Mouse (Mus musculus) left cerebral cortex, postnatal 14 days (tissue): ENCODE data around the gene Tyw1. TPM values are rescaled to one million over a fixed set of nuclear protein-coding genes. Genes with fewer than 3 reads are reported as not detected.
"Not testable (repeated sequence)": the region's sequence is repeated elsewhere in the genome, so short reads cannot be mapped to it uniquely, and the experiment has no call there.

Experiments used
- DNase-seq, 2 experiments: peaks; one replicate each; pipeline ENCODE4 v3.0.0; 2021 to 2022; ENCODE audit warnings: low spot score in 2 of 2, mixed read lengths in 1 of 2
- intact Hi-C: fragments of 180-260 bp; cut with DNase I; formaldehyde crosslinking; loops from one replicate; pipeline ENCODE4 v1.15.1; 2025
- long read RNA-seq, 2 experiments: library from polyadenylated mRNA; stranded (forward); transcript quantifications; one replicate each; pipeline ENCODE4 v2.0.0; 2021
- total RNA-seq, 2 experiments: library from RNA; stranded (reverse); gene quantifications; 2 replicates each; pipeline ENCODE4 v1.2.3; 2021

Gene Tyw1
- 10 to 100 TPM; 15.2 to 17.2 TPM for total RNA-seq
- long read RNA-seq, experiment 1, transcript Tyw1-201 (16 exons, 3,044 nt), result major isoform, 21 of 30 reads
- long read RNA-seq, experiment 1, partial matches to known transcripts, result 0 of 30 reads
- long read RNA-seq, experiment 1, other reads (novel, unspliced or antisense), result 9 of 30 reads
- long read RNA-seq, experiment 2, transcript Tyw1-201 (16 exons, 3,044 nt), result major isoform, 18 of 24 reads
- long read RNA-seq, experiment 2, partial matches to known transcripts, result 2 of 24 reads
- long read RNA-seq, experiment 2, other reads (novel, unspliced or antisense), result 4 of 24 reads

GRCm38 (mm10) chr5:130255017-130255720 is at the start of gene Tyw1, which contains the start of gene Sbds:
Gene Tyw1 (plus strand): TSS chr5:130255619.
Gene Sbds (minus strand): TSS chr5:130255530.
- intact Hi-C loops, result loop anchor here (10.0 kb wide), 1 partner anchor 230 kb away; the partner anchor contains the start of genes Asl and Crcp
- peak; percentile 99 for DNase-seq

GRCm38 (mm10) chr5:130207299-130207698 is 48.1 kb upstream of the Tyw1 start:
- no peak for DNase-seq
- intact Hi-C loops, result no loop called here

DNA sequence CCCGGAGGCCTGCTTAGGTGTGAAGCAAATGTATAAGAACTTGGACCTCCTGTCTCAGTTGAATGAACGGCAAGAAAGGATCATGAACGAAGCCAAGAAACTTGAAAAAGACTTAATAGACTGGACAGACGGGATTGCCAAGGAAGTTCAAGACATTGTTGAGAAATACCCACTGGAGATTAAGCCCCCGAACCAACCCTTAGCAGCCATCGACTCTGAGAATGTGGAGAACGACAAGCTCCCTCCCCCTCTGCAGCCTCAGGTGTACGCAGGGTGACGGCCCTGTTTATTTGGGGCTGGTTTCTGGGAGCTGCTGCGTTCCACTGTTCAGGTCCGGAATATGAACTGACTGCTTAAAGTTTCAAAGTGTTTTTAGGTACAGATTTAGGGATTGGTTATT is 42.5 kb upstream of the Tyw1 start:
- DNase-seq, result no peak
- intact Hi-C loops, result no loop called here

DNA sequence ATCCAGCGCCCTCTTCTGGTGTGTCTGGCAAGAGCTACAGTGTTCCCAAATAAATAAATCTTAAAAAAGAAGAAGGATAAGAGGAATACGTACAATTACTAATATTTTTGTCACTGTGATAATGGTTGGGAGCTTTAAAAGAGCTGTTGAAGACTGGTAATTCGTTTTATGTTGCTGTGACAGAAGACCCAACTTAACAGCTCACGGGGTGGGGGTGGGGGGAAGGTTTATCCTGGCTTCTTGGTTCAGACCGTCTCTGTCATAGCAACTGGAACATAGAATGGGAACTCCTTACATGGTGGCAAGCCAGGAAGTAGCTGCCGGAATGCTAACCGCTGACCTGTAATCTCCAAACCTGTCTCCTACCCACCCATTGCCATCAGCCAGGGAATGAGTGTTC is 38.6 kb upstream of the Tyw1 start, which contains the start of gene Tmem248:
Gene Tmem248 (plus strand): TSS at position 301 of the 400 bp plus-strand sequence.
- intact Hi-C loops, result no loop called here
- DNase-seq, result no peak

- intact Hi-C loops, result no loop called here
- DNase-seq, result no peak
Measured at GRCm38 (mm10) chr5:130217406-130217805, 38.0 kb upstream of the Tyw1 start.

- no peak for DNase-seq
Measured at GRCm38 (mm10) chr5:130218336-130218735, 37.1 kb upstream of the Tyw1 start.

DNA sequence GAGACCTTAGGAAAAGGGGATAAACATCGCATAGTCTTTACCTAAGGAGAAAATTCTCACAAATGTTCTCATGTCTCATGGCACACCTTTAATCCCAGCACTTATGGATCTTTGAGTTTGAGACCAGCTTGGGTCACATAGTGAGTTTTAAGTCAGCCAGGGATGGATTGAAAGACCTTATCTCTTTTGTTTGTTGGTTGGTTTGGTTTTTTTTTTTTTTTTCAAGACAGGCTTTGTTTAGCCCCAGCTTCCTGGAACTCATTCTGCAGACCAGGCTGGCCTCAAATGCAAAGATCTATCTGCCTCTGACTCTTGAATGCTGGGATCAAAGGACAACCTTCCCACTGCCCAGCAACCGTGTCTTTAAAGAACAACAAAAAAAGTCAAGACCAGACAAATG is 34.1 kb upstream of the Tyw1 start:
- intact Hi-C loops, result loop anchor here (5.0 kb wide), 1 partner anchor 49 kb away; the partner anchor contains the start of gene Rabgef1
- no peak for DNase-seq

More at GRCm38 (mm10) chr5:130218336-130218735, 37.1 kb upstream of the Tyw1 start:
- intact Hi-C loops, result no loop called here

DNA sequence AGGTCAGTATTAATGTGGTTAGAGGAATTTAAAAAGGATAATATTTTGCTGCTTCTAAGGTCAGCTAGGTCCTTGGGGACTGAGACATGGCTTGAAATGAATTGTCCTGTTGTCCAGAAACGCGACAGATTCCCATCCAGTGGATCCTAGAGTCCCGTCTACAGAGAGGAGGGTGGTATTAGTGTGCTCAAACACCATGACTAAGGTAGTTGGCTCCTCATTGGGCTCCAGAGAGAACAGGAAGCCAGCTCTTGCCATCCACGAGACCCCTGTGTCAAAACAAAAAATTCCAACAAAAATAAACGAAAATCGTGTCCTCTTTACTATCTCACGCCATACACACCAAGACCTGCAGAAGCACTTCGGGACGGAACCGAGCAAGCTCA is 33.7 kb upstream of the Tyw1 start:
- intact Hi-C loops, result loop anchor here (5.0 kb wide), 1 partner anchor 49 kb away; the partner anchor contains the start of gene Rabgef1
- peak in 1 of 2 experiments; percentile 30 for DNase-seq

DNA sequence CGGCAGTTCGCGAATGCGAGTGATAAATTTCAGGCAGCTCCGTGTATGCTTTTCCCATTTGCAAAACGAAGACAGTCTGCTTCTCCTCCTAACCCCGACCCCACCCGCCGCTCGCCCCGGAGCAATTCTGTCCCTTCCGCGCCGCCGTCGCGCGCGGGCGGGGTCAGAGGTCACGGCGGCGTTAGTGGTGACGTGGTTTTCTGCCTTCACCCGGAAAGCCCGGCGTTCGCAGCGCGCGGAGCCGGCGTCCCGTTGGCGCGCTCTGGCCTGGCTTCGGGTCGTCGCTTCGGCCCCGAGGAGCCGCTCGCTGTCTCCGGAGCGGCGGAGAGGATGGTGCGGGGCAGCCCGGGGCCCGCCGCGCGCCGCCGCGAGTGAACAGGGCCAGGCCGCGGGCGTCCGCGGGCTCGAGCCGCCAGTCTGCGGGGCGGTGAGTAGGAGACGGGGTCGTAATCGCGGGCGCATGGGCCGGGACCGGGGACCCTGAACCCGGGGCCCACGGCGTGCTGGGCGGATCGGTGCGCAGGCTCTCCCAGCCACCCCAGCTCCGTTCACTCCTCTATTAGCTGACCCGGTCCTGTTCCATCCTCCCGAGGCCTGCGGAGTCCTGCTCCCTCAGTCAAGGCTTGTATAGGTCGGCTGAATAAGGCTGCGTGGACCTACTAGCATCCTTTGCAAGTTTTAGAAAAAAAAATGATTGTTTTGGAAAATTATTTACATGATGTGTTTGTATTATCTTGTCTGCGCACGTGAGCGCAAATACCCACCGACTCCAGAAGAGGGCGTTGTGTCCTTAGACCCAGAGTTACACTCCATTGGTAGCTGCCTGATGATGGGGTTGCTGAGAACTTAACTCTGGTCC is 33.0 kb upstream of the Tyw1 start:
- DNase-seq, result peak; percentile 91 to 95
- intact Hi-C loops, result loop anchor here (5.0 kb wide), 1 partner anchor 50 kb away; the partner anchor contains the start of gene Rabgef1

DNA sequence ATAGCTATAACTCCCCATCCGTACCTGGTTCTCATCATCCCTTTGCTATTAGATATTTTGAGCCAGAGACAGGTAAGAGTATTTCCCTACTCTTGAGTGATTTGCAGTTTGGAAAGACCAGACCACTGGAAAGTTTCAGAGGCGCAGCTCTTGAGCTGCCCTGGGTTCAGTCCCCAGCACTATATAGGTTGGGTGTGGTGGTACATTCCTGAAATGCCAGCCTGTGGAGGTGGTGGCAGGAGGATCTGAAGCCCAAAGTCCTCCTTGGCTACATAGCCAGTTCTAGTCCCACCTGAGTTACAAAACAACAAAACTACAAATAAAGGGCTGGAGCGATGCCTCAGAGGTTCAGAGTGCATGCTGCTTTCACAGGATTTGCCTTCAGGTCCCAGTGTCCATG is 28.6 kb upstream of the Tyw1 start:
- DNase-seq, result no peak
- intact Hi-C loops, result no loop called here

DNA sequence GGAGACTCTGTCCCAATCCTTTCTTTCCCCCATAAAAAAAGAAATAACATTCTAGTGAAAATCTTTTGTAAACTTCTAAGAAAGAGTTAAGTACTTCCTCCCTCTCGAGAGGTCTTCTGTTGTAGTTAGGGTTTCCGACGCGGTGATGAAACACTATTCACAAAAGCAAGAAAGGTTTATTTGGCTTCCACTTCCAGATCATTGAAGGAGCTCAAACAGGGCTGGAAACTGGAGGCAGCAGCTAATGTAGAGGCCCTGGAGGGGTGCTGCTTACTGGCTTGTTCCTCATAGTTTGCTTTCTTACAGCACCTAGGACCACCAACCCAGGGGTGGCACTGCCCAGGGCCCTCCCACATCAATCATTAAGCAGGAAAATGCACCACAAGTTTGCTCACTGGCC is 27.3 kb upstream of the Tyw1 start:
- intact Hi-C loops, result no loop called here
- DNase-seq, result no peak

DNA sequence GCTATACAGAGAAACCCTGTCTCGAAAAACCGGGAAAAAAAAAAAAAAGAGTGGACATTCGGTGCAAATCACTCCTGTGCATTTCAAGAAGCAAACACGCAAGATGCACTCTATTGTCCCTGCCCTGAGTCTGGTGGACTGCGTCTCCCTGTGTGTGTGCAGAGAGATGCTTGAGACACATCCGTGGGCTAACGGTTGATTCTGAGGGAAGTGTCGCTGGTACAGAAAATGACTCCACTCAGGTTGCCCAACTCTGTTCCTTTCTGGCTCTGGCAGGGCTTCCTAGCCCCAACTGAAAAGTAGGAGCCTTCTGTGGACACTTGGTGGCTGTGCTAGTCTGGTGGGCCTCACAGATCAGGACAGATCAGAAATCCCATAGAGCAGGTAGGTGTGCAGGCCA is 19.1 kb upstream of the Tyw1 start:
- DNase-seq, result no peak
- intact Hi-C loops, result no loop called here

DNA sequence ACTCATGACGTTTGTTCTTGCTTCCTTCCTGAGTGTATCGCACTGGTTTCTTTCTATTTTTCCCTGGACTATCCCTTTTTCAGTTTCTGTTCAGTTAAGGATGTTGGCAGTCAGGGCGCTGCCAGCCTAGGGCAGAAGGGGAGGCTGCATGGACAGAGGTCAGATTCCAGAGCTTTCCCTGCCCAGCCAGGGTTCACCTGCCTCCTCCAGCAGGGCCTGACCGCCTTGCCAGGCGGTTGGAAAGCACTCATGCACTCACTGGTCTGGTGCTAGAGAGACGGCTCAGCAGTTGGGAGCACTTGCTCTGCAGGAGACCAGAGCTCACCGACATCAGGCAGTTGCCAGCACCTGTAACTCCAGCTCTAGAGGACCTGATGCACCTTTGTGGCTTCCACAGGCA is 16.2 kb upstream of the Tyw1 start:
- no peak for DNase-seq
- intact Hi-C loops, result no loop called here

DNA sequence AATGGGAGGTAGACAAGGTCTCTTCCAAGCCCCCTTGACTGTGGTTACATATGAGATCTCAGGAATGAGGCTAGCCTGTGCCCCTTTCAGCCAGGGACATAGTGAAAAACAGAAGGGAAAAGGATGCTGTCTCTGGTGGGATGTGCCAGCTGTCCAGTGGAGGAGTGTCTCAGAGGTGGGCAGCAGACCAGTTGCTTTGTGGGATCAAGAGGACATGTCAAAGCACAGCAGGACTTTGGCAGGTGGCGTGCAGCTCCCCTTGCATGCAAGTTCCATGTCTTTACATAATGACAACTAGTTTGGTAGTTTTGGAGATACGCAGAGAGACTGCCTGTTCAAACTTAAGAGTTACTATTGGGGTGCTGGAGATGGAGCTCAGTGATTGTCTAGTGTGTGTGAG is 15.6 kb upstream of the Tyw1 start:
- no peak for DNase-seq

GRCm38 (mm10) chr5:130241426-130241825 is 14.0 kb upstream of the Tyw1 start:
- intact Hi-C loops, result no loop called here

More for the DNA sequence above, 15.6 kb upstream of the Tyw1 start:
- intact Hi-C loops, result no loop called here

GRCm38 (mm10) chr5:130247823-130248222 is 7.6 kb upstream of the Tyw1 start:
- DNase-seq, result no peak
- intact Hi-C loops, result no loop called here

More at GRCm38 (mm10) chr5:130241426-130241825, 14.0 kb upstream of the Tyw1 start:
- DNase-seq, result no peak

GRCm38 (mm10) chr5:130254164-130255016 is 1.0 kb upstream of the Tyw1 start:
- intact Hi-C loops, result loop anchor here (10.0 kb wide), 1 partner anchor 230 kb away; the partner anchor contains the start of genes Asl and Crcp

GRCm38 (mm10) chr5:130255799-130256525 is 543 bp downstream of the Tyw1 start:
- not testable (repeated sequence) for DNase-seq
- intact Hi-C loops, result loop anchor here (10.0 kb wide), 1 partner anchor 231 kb away; the partner anchor contains the start of genes Asl and Crcp

More at GRCm38 (mm10) chr5:130254164-130255016, 1.0 kb upstream of the Tyw1 start:
- peak in 1 of 2 experiments; percentile 64 for DNase-seq
